Mouse (Mus musculus): ENCODE measurements around the gene Dmac1.

DNA sequence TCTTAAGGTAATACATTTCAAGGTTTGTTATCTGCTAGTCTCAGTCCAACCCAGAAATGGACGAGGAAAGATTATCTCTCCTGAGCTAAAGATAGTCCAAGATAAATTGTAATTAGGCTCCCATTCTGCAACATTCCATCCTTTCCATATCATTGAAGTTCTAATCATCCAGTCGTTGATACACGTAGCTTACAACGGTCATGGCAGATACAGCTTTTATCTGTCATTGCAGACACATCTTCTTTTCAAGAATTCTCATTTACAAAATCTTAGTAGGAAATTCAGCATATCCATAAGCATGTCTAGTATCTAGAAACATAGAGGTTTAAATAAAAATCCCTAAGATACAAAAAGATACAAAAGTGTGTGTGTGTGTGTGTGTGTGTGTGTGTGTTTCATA is 13.0 kb upstream of the Dmac1 start:
- no peak for TF ChIP-seq CTCF (IDR thresholded peaks at IDR 0.05; ENCODE audit: borderline replicate concordance, control insufficient read depth, extremely low read depth, insufficient read depth, low read length, poor library complexity)
- TF ChIP-seq POLR2A (IDR thresholded peaks at IDR 0.05; ENCODE audit: control insufficient read depth, extremely low read depth, insufficient read depth, low read length, poor library complexity): no peak

All from thymus, adult 2 months (tissue).